Mouse (Mus musculus): ENCODE measurements at regions not wholly inside any gene's neighbourhood (a gene's known extent, or its start where the extent isn't known, plus 50 kb on each side); places are given as distances from the start of the nearest gene placed in this dataset.

DNA sequence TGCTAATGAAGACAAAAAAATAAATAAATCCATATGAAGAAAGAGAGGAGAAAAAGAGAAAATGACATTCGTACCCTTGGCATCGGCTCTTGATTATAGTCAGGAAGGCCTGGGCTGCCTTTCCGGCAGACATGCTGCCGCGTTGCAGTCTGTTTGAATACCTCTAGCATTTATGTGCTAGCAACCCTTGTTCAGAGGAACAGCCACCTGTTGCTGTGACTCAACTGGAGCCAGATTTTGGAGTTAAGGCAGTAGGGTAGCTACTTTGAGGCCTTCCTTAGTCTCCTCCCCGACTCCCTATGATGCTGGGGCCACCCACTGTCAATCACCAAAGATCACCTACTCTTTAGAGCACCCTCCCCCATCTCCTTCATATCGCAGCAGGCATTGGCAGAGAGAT lies 148.5 kb upstream of the Cops8 start:
- Histone ChIP-seq H3K9me3 (ENCODE audit: control insufficient read depth, low read length) (no peaks in the 10 kb centered on the region), H3K9ac (ENCODE audit: low read length) (no peak overlapping the region), H3K36me3 (ENCODE audit: control insufficient read depth, insufficient read depth, low read length) (no peaks in the 10 kb centered on the region), H3K27ac (replicated peaks; ENCODE audit: low read depth, low read length) (no peak overlapping the region), H3K27me3 (ENCODE audit: control insufficient read depth, insufficient read depth, low read length) (no peaks in the 10 kb centered on the region), H3K4me2 (ENCODE audit: low read depth, severe bottlenecking) (no peak overlapping the region), H3K4me3 (ENCODE audit: low read depth, low read length) (no peak overlapping the region), H3K4me1 (ENCODE audit: control insufficient read depth, insufficient read depth, low read length) (peaks cover 10% of the 10 kb centered on the region)
- no peak for DNase-seq (ENCODE audit: low spot score)
- ATAC-seq (ENCODE audit: insufficient number of reproducible peaks, low FRiP score, low TSS enrichment, low read depth) = no peak
- WGBS = 72% methylated on average over 7 of the region's 7 CpGs

GRCm38 (mm10) chr1:90457396-90457795 lies 145.4 kb upstream of the Cops8 start:
- Histone ChIP-seq H3K27ac (replicated peaks; ENCODE audit: low read depth, low read length) (no peak overlapping the region), H3K4me3 (ENCODE audit: low read depth, low read length) (no peak overlapping the region), H3K4me2 (ENCODE audit: low read depth, severe bottlenecking) (no peak overlapping the region), H3K27me3 (ENCODE audit: control insufficient read depth, insufficient read depth, low read length) (no peaks in the 10 kb centered on the region), H3K9ac (ENCODE audit: low read length) (no peak overlapping the region), H3K9me3 (ENCODE audit: control insufficient read depth, low read length) (no peaks in the 10 kb centered on the region), H3K4me1 (ENCODE audit: control insufficient read depth, insufficient read depth, low read length) (peaks cover 2% of the 10 kb centered on the region; the same call in 1 of the 2 replicates), H3K36me3 (ENCODE audit: control insufficient read depth, insufficient read depth, low read length) (no peaks in the 10 kb centered on the region)
- ATAC-seq (ENCODE audit: insufficient number of reproducible peaks, low FRiP score, low TSS enrichment, low read depth) = no peak
- DNase-seq (ENCODE audit: low spot score) = peak; percentile 44
- WGBS = 30% methylated on average over 9 of the region's 9 CpGs

DNA sequence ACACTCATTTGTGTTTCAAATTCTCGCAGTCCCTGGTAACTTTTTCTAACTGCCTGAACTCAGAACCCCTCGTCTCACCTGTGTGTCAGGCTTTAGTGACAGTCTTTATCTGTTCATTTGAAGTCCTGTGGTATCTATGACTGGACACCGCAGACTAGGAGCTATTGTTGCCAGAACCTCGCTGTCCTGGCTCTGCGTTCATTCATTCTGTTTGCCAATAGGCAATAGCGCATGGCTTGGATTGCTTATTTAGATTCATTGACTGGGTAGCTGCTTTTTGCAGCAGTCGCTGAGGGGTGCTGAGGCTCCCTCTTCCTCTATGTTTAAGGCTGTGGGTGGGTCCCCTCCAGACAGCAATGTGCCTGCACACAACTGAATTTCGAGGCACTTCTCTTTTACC lies 144.6 kb upstream of the Cops8 start:
- no peak for DNase-seq (ENCODE audit: low spot score)
- no peak for ATAC-seq (ENCODE audit: insufficient number of reproducible peaks, low FRiP score, low TSS enrichment, low read depth)
- H3K9ac ChIP-seq (ENCODE audit: low read length) = no peak overlapping the region
- no peak overlapping the region for H3K4me2 ChIP-seq (ENCODE audit: low read depth, severe bottlenecking)
- 86% methylated on average over 8 of the region's 8 CpGs for WGBS
- no peaks in the 10 kb centered on the region for H3K9me3 ChIP-seq (ENCODE audit: control insufficient read depth, low read length)
- no peaks in the 10 kb centered on the region for H3K36me3 ChIP-seq (ENCODE audit: control insufficient read depth, insufficient read depth, low read length)
- H3K4me1 ChIP-seq (ENCODE audit: control insufficient read depth, insufficient read depth, low read length) = peaks cover 2% of the 10 kb centered on the region; the same call in 1 of the 2 replicates
- H3K27me3 ChIP-seq (ENCODE audit: control insufficient read depth, insufficient read depth, low read length) = no peaks in the 10 kb centered on the region
- H3K4me3 ChIP-seq (ENCODE audit: low read depth, low read length) = no peak overlapping the region
- no peak overlapping the region for H3K27ac ChIP-seq (replicated peaks; ENCODE audit: low read depth, low read length)

DNA sequence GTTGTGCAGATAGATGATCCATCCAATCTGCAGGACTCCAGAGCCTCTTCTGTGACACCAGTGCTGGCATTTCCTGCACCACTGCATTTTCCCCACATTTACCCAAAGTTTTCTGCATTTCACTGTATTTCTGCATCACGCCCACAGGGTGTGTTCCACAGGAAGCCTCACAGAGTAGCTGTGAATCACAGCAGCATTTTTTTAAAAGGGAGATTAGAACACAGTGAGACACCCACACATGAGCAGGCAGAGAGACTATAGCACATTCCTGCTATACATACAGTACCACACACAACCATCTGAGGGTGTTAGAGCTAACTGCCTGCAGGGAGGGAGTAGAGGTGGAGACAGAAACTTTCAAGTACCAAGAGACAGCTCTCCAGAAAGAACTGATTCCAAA lies 141.1 kb upstream of the Cops8 start:
- Histone ChIP-seq H3K9me3 (ENCODE audit: control insufficient read depth, low read length) (no peaks in the 10 kb centered on the region), H3K9ac (ENCODE audit: low read length) (no peak overlapping the region), H3K4me3 (ENCODE audit: low read depth, low read length) (no peak overlapping the region), H3K27ac (replicated peaks; ENCODE audit: low read depth, low read length) (no peak overlapping the region), H3K36me3 (ENCODE audit: control insufficient read depth, insufficient read depth, low read length) (no peaks in the 10 kb centered on the region), H3K4me1 (ENCODE audit: control insufficient read depth, insufficient read depth, low read length) (peaks cover 2% of the 10 kb centered on the region; the same call in 1 of the 2 replicates), H3K4me2 (ENCODE audit: low read depth, severe bottlenecking) (no peak overlapping the region), H3K27me3 (ENCODE audit: control insufficient read depth, insufficient read depth, low read length) (no peaks in the 10 kb centered on the region)
- DNase-seq (ENCODE audit: low spot score) (no peak), ATAC-seq (ENCODE audit: insufficient number of reproducible peaks, low FRiP score, low TSS enrichment, low read depth) (no peak)
- WGBS = 87% methylated on average over 1 of the region's 1 CpGs

GRCm38 (mm10) chr1:90463302-90463701 lies 139.5 kb upstream of the Cops8 start:
- no peak for ATAC-seq (ENCODE audit: insufficient number of reproducible peaks, low FRiP score, low TSS enrichment, low read depth)
- H3K9me3 ChIP-seq (ENCODE audit: control insufficient read depth, low read length) = no peaks in the 10 kb centered on the region
- H3K4me1 ChIP-seq (ENCODE audit: control insufficient read depth, insufficient read depth, low read length) = peaks cover 2% of the 10 kb centered on the region; the same call in 1 of the 2 replicates
- no peak overlapping the region for H3K4me3 ChIP-seq (ENCODE audit: low read depth, low read length)
- no peaks in the 10 kb centered on the region for H3K36me3 ChIP-seq (ENCODE audit: control insufficient read depth, insufficient read depth, low read length)
- H3K27me3 ChIP-seq (ENCODE audit: control insufficient read depth, insufficient read depth, low read length) = no peaks in the 10 kb centered on the region
- 35% methylated on average over 6 of the region's 6 CpGs for whole genome bisulfite sequencing
- no peak for DNase-seq (ENCODE audit: low spot score)
- no peak overlapping the region for H3K27ac ChIP-seq (replicated peaks; ENCODE audit: low read depth, low read length)
- no peak overlapping the region for H3K9ac ChIP-seq (ENCODE audit: low read length)
- no peak overlapping the region for H3K4me2 ChIP-seq (ENCODE audit: low read depth, severe bottlenecking)

- Histone ChIP-seq H3K4me2 (ENCODE audit: low read depth, severe bottlenecking) (no peak overlapping the region), H3K9me3 (ENCODE audit: control insufficient read depth, low read length) (no peaks in the 10 kb centered on the region), H3K27ac (replicated peaks; ENCODE audit: low read depth, low read length) (no peak overlapping the region), H3K36me3 (ENCODE audit: control insufficient read depth, insufficient read depth, low read length) (no peaks in the 10 kb centered on the region), H3K4me3 (ENCODE audit: low read depth, low read length) (no peak overlapping the region), H3K27me3 (ENCODE audit: control insufficient read depth, insufficient read depth, low read length) (no peaks in the 10 kb centered on the region), H3K4me1 (ENCODE audit: control insufficient read depth, insufficient read depth, low read length) (0 out of 2 replicates have a peak, but pooled peaks cover 3% of the 10 kb centered on the region), H3K9ac (ENCODE audit: low read length) (no peak overlapping the region)
- no peak for ATAC-seq (ENCODE audit: insufficient number of reproducible peaks, low FRiP score, low TSS enrichment, low read depth)
- no peak for DNase-seq (ENCODE audit: low spot score)
- 87% methylated on average over 9 of the region's 9 CpGs for WGBS
Observed at GRCm38 (mm10) chr1:90467646-90468045, 135.1 kb upstream of the Cops8 start.

DNA sequence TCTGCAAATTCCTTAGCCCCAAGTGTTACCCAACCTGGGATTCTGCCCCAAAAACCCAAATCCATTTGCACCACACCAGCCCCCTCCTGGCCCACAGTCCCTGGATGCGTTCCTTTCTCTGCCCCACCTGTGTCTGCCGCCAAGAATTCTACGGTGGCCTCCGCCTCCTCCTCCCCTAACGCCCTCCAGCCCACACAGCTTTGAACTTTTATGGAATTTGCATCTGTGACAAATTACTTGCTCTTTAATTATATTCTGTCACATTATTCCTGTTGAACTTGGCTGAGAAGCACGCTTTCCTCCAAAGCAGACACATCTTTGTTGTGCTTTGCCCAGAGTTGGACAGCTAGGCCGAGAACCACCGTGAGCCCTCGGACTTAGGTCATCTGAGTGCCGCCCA lies 131.8 kb upstream of the Cops8 start:
- Histone ChIP-seq H3K36me3 (ENCODE audit: control insufficient read depth, insufficient read depth, low read length) (no peaks in the 10 kb centered on the region), H3K4me1 (ENCODE audit: control insufficient read depth, insufficient read depth, low read length) (0 out of 2 replicates have a peak, but pooled peaks cover 3% of the 10 kb centered on the region), H3K9ac (ENCODE audit: low read length) (no peak overlapping the region), H3K9me3 (ENCODE audit: control insufficient read depth, low read length) (no peaks in the 10 kb centered on the region), H3K27ac (replicated peaks; ENCODE audit: low read depth, low read length) (no peak overlapping the region), H3K4me2 (ENCODE audit: low read depth, severe bottlenecking) (no peak overlapping the region), H3K27me3 (ENCODE audit: control insufficient read depth, insufficient read depth, low read length) (no peaks in the 10 kb centered on the region), H3K4me3 (ENCODE audit: low read depth, low read length) (no peak overlapping the region)
- WGBS = 46% methylated on average over 10 of the region's 10 CpGs
- ATAC-seq (ENCODE audit: insufficient number of reproducible peaks, low FRiP score, low TSS enrichment, low read depth) = no peak
- no peak for DNase-seq (ENCODE audit: low spot score)

- no peak overlapping the region for H3K4me3 ChIP-seq (ENCODE audit: low read depth, low read length)
- no peaks in the 10 kb centered on the region for H3K27me3 ChIP-seq (ENCODE audit: control insufficient read depth, insufficient read depth, low read length)
- H3K9me3 ChIP-seq (ENCODE audit: control insufficient read depth, low read length) = no peaks in the 10 kb centered on the region
- H3K4me2 ChIP-seq (ENCODE audit: low read depth, severe bottlenecking) = no peak overlapping the region
- DNase-seq (ENCODE audit: low spot score) (no peak), ATAC-seq (ENCODE audit: insufficient number of reproducible peaks, low FRiP score, low TSS enrichment, low read depth) (no peak)
- no peak overlapping the region for H3K27ac ChIP-seq (replicated peaks; ENCODE audit: low read depth, low read length)
- WGBS = 91% methylated on average over 13 of the region's 13 CpGs
- peaks cover 7% of the 10 kb centered on the region for H3K4me1 ChIP-seq (ENCODE audit: control insufficient read depth, insufficient read depth, low read length)
- no peak overlapping the region for H3K9ac ChIP-seq (ENCODE audit: low read length)
- H3K36me3 ChIP-seq (ENCODE audit: control insufficient read depth, insufficient read depth, low read length) = no peaks in the 10 kb centered on the region
Observed at GRCm38 (mm10) chr1:90471806-90472205, 131.0 kb upstream of the Cops8 start.

GRCm38 (mm10) chr1:90475060-90475813 lies 127.5 kb upstream of the Cops8 start:
- no peak overlapping the region for H3K4me3 ChIP-seq (ENCODE audit: low read depth, low read length)
- DNase-seq (ENCODE audit: low spot score) (no peak), ATAC-seq (ENCODE audit: insufficient number of reproducible peaks, low FRiP score, low TSS enrichment, low read depth) (no peak)
- H3K9me3 ChIP-seq (ENCODE audit: control insufficient read depth, low read length) = no peaks in the 10 kb centered on the region
- no peak overlapping the region for H3K9ac ChIP-seq (ENCODE audit: low read length)
- no peaks in the 10 kb centered on the region for H3K36me3 ChIP-seq (ENCODE audit: control insufficient read depth, insufficient read depth, low read length)
- no peak overlapping the region for H3K4me2 ChIP-seq (ENCODE audit: low read depth, severe bottlenecking)
- H3K4me1 ChIP-seq (ENCODE audit: control insufficient read depth, insufficient read depth, low read length) = peaks cover 10% of the 10 kb centered on the region
- no peak overlapping the region for H3K27ac ChIP-seq (replicated peaks; ENCODE audit: low read depth, low read length)
- 82% methylated on average over 10 of the region's 10 CpGs for WGBS
- H3K27me3 ChIP-seq (ENCODE audit: control insufficient read depth, insufficient read depth, low read length) = no peaks in the 10 kb centered on the region
